Mouse (Mus musculus) induced T-regulatory cell, adult 2 months (primary cell): Measurements from ENCODE around the gene Coasy.

Experiments
- DNase-seq: peaks from one replicate; pipeline ENCODE4 v3.0.0-alpha.2; 2012; ENCODE audit warnings: low read depth

Coasy gene

GRCm38 (mm10) chr11:101133037-101133436 is 50.7 kb downstream of the Coasy start:
- DNase-seq, result no peak

GRCm38 (mm10) chr11:101134217-101134865 is 52.0 kb downstream of the Coasy start:
- no peak for DNase-seq
